Comparison of ENCODE assay signal across 8 mouse cellular contexts in genomic region chr2:146855599-146856039, GRCm38 (mm10). TPM values are rescaled to one million over a fixed set of nuclear protein-coding genes. Genes with fewer than 3 reads are reported as not detected.
DNase-seq lines count a peak whose midpoint lies in the region; ATAC-seq lines count a peak whose summit lies in the region.

TSS of gene Kiz (plus strand) at chr2:146855864.

- ATAC-seq in embryonic facial prominence, embryonic 11.5 days (replicated peaks; ENCODE audit: insufficient number of reproducible peaks, low FRiP score, low TSS enrichment, low read depth), result peak; percentile 99
- ATAC-seq in midbrain, embryonic 12.5 days (ENCODE audit: low FRiP score, low read depth), result peak; percentile 99

- H3K9me3 ChIP-seq in embryonic facial prominence, embryonic 11.5 days (replicated peaks; ENCODE audit: control insufficient read depth, low read length), result no peaks in the 10 kb centered on the region
- no peaks in the 10 kb centered on the region for H3K9me3 ChIP-seq in limb, embryonic 10.5 days (replicated peaks)
- no peaks in the 10 kb centered on the region for H3K9me3 ChIP-seq in midbrain, embryonic 12.5 days

- no peak within 1 kb of the TSS; the same call in 1 of the 2 replicates for H3K27ac ChIP-seq in embryonic facial prominence, embryonic 11.5 days (replicated peaks; ENCODE audit: low read depth, low read length)
- H3K27ac ChIP-seq in limb, embryonic 10.5 days, result peak within 1 kb of the TSS; percentile 90
- peak within 1 kb of the TSS; percentile 88 for H3K27ac ChIP-seq in midbrain, embryonic 12.5 days (replicated peaks)

- H3K4me1 ChIP-seq in embryonic facial prominence, embryonic 11.5 days (ENCODE audit: control insufficient read depth, insufficient read depth, low read length), result no peaks in the 10 kb centered on the region
- peaks cover 11% of the 10 kb centered on the region for H3K4me1 ChIP-seq in limb, embryonic 10.5 days
- 0 out of 2 replicates have a peak, but pooled peaks cover 10% of the 10 kb centered on the region for H3K4me1 ChIP-seq in midbrain, embryonic 12.5 days

- WGBS in embryonic facial prominence, embryonic 11.5 days, result under 1% methylated on average over 32 of the region's 32 CpGs
- WGBS in limb, embryonic 10.5 days, result under 1% methylated on average over 32 of the region's 32 CpGs
- 2% methylated on average over 31 of the region's 32 CpGs for WGBS in midbrain, embryonic 12.5 days

- peak; percentile 99 for DNase-seq in 3134 (ENCODE audit: extremely low read depth, insufficient read length, low spot score)
- DNase-seq in adrenal gland, postnatal 25 days, result peak; percentile 97
- DNase-seq in embryonic facial prominence, embryonic 11.5 days (ENCODE audit: low spot score), result peak; percentile 95
- peak; percentile 99 for DNase-seq in heart, adult 11 months
- DNase-seq in kidney, adult 18-20 months, result peak; percentile 93
- peak; percentile 97 for DNase-seq in limb, embryonic 10.5 days (ENCODE audit: low spot score)
- peak; percentile 89 for DNase-seq in skeletal muscle tissue, adult 2 months (ENCODE audit: low read depth, low spot score)

- H3K36me3 ChIP-seq in embryonic facial prominence, embryonic 11.5 days (replicated peaks; ENCODE audit: control insufficient read depth, insufficient read depth, low read depth, low read length), result no peaks in the 10 kb centered on the region
- H3K36me3 ChIP-seq in limb, embryonic 10.5 days, result no peaks in the 10 kb centered on the region
- no peaks in the 10 kb centered on the region for H3K36me3 ChIP-seq in midbrain, embryonic 12.5 days

- no peaks in the 10 kb centered on the region for H3K27me3 ChIP-seq in embryonic facial prominence, embryonic 11.5 days (ENCODE audit: control insufficient read depth, insufficient read depth, low read length)
- H3K27me3 ChIP-seq in limb, embryonic 10.5 days (ENCODE audit: low read depth, poor library complexity, severe bottlenecking), result no peaks in the 10 kb centered on the region
- peaks cover 5% of the 10 kb centered on the region; the same call in 1 of the 2 replicates for H3K27me3 ChIP-seq in midbrain, embryonic 12.5 days

- H3K4me3 ChIP-seq in embryonic facial prominence, embryonic 11.5 days (ENCODE audit: low read depth, low read length), result peak within 1 kb of the TSS; percentile 76
- H3K4me3 ChIP-seq in limb, embryonic 10.5 days, result peak within 1 kb of the TSS; percentile 75
- H3K4me3 ChIP-seq in midbrain, embryonic 12.5 days, result peak within 1 kb of the TSS; percentile 77

- peak within 1 kb of the TSS; percentile 77 for H3K9ac ChIP-seq in embryonic facial prominence, embryonic 11.5 days (replicated peaks; ENCODE audit: low read length)
- peak within 1 kb of the TSS; percentile 88 for H3K9ac ChIP-seq in midbrain, embryonic 12.5 days (replicated peaks)

- peak within 1 kb of the TSS; percentile 68 for H3K4me2 ChIP-seq in embryonic facial prominence, embryonic 11.5 days (ENCODE audit: low read depth, low read length)
- peak within 1 kb of the TSS; percentile 81 for H3K4me2 ChIP-seq in midbrain, embryonic 12.5 days (replicated peaks)

RNA-seq across cellular contexts. Expression of gene Kiz, which starts in this region (rescaled TPM):
- 42.9 and 51.9 TPM in 2 replicates for total RNA-seq in adrenal gland, postnatal 25 days (2021)
- 32.5 and 37.4 TPM in 2 replicates for polyA plus RNA-seq in embryonic facial prominence, embryonic 11.5 days (2014; fragmentation: Nextera tagmentation; extraction: Ambion mirVana)
- polyA plus RNA-seq in limb, embryonic 10.5 days (2016; fragmentation: Nextera tagmentation; extraction: Ambion mirVana), result 24.8 and 26.2 TPM in 2 replicates
- polyA plus RNA-seq in midbrain, embryonic 12.5 days (2016; fragmentation: Nextera tagmentation; extraction: Ambion mirVana), result 33.3 and 39.7 TPM in 2 replicates
